Mouse (Mus musculus) layer of hippocampus, adult 9-10 months (tissue): Measurements from ENCODE around the gene Tle3.

Experiments used
- DNase-seq: peaks from one replicate; pipeline ENCODE4 v3.0.0; 2022; ENCODE audit warnings: low spot score

Tle3 gene

GRCm38 (mm10) chr9:61358933-61359332 is 13.2 kb upstream of the Tle3 start:
- no peak for DNase-seq

DNA sequence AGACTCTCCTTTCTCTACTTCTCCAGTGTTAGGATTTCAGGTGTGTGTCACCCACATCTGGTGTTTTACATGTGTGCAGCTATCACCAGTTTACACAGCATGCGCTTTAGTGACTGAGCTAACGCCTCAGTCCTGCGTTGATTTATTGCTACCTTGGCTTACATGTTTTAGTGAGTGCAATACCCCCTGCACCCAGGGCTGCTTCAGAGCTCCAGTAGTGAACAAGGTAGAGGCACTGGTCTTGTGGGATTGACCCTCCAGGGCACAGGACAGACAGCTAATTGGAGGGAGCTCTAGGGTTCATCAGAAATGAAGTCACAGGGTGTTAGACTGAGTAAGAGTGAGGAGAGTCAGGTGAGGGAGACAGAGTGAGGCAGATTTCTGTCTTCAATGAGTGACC is 12.4 kb upstream of the Tle3 start:
- no peak for DNase-seq

DNA sequence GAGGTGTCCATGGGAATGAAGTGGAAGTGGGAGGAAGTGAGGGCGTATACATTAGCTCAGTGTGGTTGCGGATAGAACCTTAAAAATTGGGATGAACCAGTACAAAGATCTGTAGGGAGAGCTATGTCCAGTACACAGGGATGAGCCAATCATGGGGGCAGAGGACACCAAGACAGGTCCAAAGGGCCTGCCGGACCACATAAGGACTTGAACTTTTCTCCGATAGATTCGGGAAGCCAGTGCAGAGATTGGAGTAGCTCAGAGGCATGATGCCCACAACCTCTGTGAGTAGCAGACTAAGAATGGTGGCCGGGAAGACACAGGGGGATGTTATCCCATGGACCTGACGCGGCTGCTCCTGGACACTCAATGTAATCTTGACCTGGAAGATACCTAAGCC is 12.0 kb upstream of the Tle3 start:
- DNase-seq = no peak

GRCm38 (mm10) chr9:61360727-61361631 is 11.2 kb upstream of the Tle3 start:
- DNase-seq = no peak

DNA sequence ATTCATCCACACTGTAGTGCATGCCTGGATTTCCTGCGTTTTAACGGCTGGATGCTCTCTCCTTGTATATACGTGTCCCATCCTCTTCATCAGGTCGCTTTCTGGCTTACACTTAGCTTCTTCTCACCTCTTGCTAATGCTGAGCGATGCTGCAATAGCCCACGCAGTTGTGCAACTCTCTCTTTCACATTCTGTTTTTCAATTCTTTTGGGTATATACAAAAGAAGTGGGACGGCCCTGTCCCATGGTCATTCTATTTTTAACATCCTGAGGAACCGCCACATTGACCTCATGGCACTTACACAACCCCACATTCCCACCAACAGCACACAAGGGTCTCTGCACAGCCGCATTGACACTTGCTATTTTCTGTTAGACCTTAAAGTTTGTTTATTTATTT is 9.0 kb upstream of the Tle3 start:
- no peak for DNase-seq

GRCm38 (mm10) chr9:61366108-61366507 is 6.1 kb upstream of the Tle3 start:
- no peak for DNase-seq

DNA sequence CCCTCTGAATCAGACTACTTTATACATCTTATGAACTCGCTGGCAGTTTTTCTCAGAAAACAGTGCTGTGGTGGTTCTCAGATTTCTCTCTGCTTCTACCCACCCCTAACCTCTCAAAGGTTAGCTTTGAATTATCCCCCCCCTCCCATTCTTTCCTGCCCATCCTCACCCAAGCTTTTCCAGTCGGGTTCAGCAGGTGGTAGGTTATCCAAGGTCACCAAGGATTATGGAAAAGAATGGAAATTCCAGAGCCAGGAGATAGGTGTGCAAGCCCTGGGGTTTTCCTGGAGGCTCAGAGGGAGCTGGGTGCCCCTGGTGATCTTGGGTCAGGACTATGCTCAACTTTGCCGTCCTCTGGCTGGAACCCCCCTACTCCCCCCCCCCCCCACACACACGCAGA is 5.0 kb upstream of the Tle3 start:
- DNase-seq = no peak

DNA sequence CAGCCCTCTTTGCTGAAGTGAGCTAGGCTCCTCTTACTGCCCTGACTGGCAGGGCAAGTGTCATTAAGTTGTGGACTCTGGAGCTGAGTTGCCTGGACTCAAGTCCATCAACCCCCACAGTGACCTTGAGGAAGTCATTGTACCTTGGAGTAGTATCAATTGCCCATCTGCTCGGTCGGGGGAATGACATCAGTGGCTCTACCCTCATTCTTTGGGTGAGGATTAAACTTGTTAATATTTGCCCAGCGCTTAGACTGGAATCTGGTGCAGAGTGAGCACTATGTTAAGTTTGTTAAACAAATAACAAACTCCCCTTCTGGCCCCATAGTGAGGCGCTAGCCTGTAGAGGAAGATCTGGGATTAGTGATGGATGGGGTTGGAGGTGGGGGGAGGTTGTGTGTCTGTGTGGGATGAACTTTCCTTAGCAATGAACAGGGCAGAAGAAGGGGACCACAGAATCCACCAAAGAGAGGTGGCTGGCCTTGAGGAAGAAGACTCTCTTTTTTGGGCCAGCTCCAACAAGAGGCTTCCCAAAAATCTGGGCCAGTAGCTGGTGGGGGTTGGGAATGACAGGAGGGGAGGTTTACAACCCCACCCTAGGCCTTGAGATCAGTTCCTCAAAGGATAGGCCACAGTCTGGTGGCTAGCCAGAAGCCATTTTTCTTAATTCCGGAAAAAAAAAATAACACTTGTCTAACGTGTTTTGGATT is 4.2 kb upstream of the Tle3 start:
- no peak for DNase-seq

DNA sequence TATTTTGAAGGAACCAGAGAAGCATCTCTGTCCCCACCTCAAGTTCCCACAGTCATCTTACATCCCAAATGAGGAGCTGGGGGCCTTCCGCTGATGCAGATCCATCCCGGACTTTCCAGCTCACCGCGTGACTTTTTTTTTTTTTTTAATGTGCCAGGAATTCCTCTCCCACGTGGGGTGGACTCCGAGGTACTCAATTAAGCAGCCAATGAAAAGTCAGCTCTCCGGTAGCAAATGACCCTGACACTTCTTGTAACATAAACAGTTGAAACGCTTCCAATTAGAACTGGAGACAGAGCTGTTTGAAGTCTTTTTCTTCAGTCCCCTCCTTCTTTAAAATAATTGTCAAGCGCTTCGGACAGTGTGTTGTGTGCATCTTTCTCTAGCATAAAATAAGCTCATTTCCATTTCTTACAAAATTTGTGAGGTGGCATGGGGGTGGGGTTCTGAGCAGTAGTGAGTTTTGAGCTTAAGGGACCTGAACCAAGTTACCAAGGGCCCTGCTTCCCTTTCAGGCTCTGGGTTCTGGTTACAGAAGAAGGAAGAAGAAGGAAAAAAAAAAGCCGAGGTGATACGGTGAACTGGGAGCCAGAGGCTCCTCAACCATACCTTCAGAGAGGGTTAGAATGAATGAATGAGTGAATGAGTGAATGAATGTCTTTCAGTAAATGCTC is 3.5 kb upstream of the Tle3 start:
- DNase-seq = no peak

- no peak for DNase-seq
These were observed 2.6 kb upstream of the Tle3 start for GRCm38 (mm10) chr9:61369316-61370273.

GRCm38 (mm10) chr9:61370454-61370888 is 1.7 kb upstream of the Tle3 start:
- DNase-seq = peak; percentile 99

GRCm38 (mm10) chr9:61370889-61371754 is 1.0 kb upstream of the Tle3 start:
- no peak for DNase-seq

GRCm38 (mm10) chr9:61372510-61372975 is 377 bp downstream of the Tle3 start:
- no peak for DNase-seq

DNA sequence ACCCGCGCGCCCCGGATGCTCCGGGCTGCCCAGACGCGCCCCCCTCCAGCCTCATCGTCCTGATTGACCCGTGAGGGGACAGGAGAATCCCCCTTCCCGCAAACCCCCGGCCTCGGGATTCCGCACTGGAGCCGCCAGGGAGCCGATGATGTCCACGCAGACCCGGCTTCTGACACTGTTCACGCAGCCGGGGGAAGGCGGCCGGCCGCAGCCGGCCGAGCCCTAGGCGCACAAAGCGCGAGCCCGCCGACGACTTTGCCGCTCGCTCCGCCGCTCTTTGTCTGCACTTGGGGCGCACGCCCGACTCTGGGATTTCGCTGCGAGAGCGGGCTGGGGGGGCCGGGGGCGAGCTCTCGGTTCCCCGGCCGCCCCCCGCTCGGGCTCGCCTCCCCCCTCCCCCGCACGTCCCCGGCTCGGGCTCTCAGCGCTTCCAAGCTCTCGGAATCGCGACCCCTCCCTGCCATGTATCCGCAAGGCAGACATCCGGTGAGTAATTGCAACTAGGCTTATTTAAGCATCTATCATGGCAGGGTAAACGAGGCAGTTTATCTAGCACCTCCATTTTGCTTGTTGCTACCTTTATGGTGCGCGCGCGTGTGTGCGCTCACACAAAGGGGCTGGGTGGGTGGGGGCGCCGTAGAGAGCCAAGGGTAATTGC is 939 bp downstream of the Tle3 start:
- no peak for DNase-seq

DNA sequence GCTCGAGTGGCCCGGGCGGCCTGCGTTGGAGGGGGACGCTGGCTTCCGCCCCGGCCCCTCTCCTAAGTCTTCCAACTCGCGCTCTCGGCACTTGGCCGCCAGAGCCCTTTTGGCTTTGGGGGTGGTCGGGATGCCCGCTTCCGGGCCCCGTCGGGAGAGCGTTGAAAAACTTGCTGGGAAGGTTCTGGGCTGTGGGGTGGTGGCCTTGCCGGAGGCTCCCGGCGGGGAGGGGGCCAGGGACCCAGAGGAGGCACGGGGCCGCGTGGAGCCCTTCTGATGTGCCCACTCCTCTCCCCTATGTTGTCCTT is 1.4 kb downstream of the Tle3 start:
- DNase-seq = no peak

DNA sequence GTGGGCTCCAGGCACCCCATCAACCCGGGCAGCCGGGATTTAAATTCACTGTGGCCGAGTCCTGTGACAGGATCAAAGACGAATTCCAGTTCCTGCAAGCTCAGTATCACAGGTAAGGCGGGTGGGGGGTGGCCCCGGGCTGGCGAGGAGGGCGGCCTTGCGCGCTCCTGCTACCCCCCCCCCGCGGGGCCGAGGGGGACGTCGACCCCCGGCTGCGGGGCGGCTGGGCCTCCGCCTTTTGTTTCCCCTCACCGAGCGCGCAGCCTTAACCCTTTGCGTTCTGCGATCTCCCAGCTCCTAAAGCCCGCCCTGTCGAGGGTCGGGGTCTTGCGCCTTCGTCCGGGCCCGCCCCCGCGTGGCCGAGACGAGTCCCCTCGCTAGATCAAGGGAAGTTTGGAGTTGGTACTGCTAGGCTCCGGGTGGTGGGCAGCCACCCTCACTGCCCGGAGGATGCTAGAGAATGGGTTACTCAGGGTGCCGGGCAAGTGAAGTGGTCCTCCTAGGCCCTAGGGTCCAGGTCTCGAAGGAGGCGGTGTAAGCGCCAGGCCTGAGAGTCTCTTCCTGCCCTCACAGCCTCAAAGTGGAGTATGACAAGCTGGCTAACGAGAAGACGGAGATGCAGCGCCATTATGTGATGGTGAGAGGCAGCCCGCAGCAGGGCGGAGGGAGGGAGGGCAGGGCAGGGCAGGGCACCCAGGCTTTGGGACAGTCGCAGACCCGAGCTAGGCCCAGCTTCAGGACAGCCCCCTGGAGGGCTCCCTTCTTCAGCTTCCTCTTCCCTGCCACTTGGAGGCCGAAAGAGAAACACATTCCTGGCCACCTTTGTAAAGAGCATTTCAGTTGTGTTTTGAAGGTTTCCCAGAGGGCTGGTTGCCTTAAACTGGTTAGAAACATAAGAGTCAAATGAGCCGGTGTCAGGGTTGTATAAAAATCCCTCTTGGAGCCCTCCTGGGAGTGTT is 2.1 kb downstream of the Tle3 start:
- no peak for DNase-seq

- no peak for DNase-seq
These were observed 2.8 kb downstream of the Tle3 start for GRCm38 (mm10) chr9:61375002-61375401.

DNA sequence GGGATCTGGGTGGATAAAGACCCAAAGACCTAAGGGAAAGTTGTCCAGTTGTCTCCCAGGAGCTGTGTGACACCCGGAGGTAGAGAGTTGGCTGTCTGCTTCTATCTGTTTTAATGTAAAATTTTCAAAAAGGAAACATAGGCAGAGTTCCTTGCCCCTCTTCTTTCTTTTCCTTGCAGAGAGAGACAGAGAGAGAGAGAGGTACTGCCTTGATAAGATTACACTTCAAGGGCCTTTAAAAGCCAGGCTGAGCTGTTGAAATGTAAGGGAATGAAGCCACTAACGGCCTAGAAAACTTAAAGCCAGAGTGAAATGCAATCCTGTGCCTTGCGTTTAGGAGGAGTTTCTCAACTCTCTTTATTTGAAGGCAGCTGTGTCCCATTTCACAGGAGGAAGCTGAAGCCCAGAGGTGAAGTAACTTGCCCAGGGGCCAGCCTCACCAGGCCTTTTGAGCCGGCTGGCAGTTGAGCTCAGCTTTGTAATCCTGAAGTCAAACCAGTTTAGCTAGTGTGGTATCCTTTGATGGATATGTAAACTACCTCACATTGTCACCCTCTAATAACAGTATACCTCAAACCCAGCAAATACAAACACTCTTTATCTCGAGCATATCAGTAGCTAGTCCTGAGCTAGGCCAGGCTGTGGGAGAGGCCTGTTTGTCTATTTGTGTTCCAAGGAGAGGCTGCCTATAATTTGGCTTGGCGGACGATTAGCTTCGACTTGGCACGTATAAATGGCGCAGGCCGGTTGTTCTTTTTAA is 3.8 kb downstream of the Tle3 start:
- DNase-seq = no peak
